Mouse (Mus musculus): ENCODE data around the gene 9930022D16Rik. TPM values are rescaled to one million over a fixed set of nuclear protein-coding genes. Genes with fewer than 3 reads are reported as not detected.

The 9930022D16Rik gene
- polyA plus RNA-seq, 1 experiment, result not detected

DNA sequence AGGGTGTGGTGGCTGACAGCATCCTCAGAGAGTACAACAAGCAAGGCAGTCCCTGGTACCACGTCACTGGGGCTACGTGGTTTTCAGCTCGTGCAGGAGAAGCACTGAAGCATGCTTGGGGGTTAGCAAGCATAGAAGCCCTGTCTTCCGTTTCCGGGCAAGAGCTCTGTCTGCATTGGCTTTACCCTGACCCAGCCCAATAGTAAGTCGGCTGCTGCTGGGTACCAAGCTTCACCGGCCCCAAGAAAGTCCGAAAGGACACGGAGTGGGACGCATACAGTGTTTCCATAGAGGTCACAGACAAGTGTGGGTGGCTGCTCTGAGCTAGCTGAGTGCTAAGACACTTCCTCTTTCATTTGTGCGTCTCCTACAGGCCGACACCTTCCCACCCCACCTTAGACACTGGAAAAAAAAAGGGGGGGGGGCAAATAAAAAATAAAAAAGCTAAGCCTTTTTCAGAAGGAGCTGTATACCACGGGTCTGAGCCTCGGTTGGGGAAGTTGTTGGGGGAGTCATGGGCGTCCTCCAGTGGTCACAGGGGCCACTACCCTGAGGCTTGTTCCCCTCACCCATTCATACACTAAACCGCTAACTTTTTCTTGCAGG is 6.3 kb downstream of the 9930022D16Rik start:
- under 1% methylated on average over 16 of the region's 16 CpGs for WGBS
- Histone ChIP-seq H3K27ac (ENCODE audit: control insufficient read depth, insufficient read depth, low read depth, low read length, poor library complexity) (peak overlapping the region; percentile 67), H3K4me3 (replicated peaks; ENCODE audit: control insufficient read depth, low read depth, low read length) (peak overlapping the region; percentile 41), H3K4me1 (ENCODE audit: control insufficient read depth, insufficient read depth, low read length) (peaks cover 3% of the 10 kb centered on the region; the same call in 1 of the 2 replicates)
- peak; percentile 23; the same call in 1 of the 2 replicates for TF ChIP-seq CTCF (IDR thresholded peaks at IDR 0.05; ENCODE audit: control insufficient read depth, insufficient read depth, low read length)
- TF ChIP-seq POLR2A (IDR thresholded peaks at IDR 0.05; ENCODE audit: borderline replicate concordance, control insufficient read depth, low read depth, low read length), result no peak

GRCm38 (mm10) chr11:109420567-109420962 is 6.8 kb downstream of the 9930022D16Rik start:
- TF ChIP-seq POLR2A (IDR thresholded peaks at IDR 0.05; ENCODE audit: borderline replicate concordance, control insufficient read depth, low read depth, low read length) (no peak), CTCF (IDR thresholded peaks at IDR 0.05; ENCODE audit: control insufficient read depth, insufficient read depth, low read length) (no peak)
- 12% methylated on average over 14 of the region's 14 CpGs for WGBS
- H3K4me1 ChIP-seq (ENCODE audit: control insufficient read depth, insufficient read depth, low read length), result peaks cover 3% of the 10 kb centered on the region; the same call in 1 of the 2 replicates
- no peak overlapping the region for H3K4me3 ChIP-seq (replicated peaks; ENCODE audit: control insufficient read depth, low read depth, low read length)
- peak overlapping the region; percentile 67; the same call in 1 of the 2 replicates for H3K27ac ChIP-seq (ENCODE audit: control insufficient read depth, insufficient read depth, low read depth, low read length, poor library complexity)

GRCm38 (mm10) chr11:109421205-109421604 is 7.5 kb downstream of the 9930022D16Rik start:
- peaks cover 3% of the 10 kb centered on the region; the same call in 1 of the 2 replicates for H3K4me1 ChIP-seq (ENCODE audit: control insufficient read depth, insufficient read depth, low read length)
- H3K27ac ChIP-seq (ENCODE audit: control insufficient read depth, insufficient read depth, low read depth, low read length, poor library complexity), result no peak overlapping the region
- WGBS, result 44% methylated on average over 5 of the region's 5 CpGs
- H3K4me3 ChIP-seq (replicated peaks; ENCODE audit: control insufficient read depth, low read depth, low read length), result no peak overlapping the region
- TF ChIP-seq CTCF (IDR thresholded peaks at IDR 0.05; ENCODE audit: control insufficient read depth, insufficient read depth, low read length) (no peak), POLR2A (IDR thresholded peaks at IDR 0.05; ENCODE audit: borderline replicate concordance, control insufficient read depth, low read depth, low read length) (no peak)

GRCm38 (mm10) chr11:109422263-109422662 is 8.5 kb downstream of the 9930022D16Rik start:
- WGBS, result 94% methylated on average over 4 of the region's 4 CpGs
- Histone ChIP-seq H3K27ac (ENCODE audit: control insufficient read depth, insufficient read depth, low read depth, low read length, poor library complexity) (no peak overlapping the region), H3K4me1 (ENCODE audit: control insufficient read depth, insufficient read depth, low read length) (no peaks in the 10 kb centered on the region; the same call in 1 of the 2 replicates), H3K4me3 (replicated peaks; ENCODE audit: control insufficient read depth, low read depth, low read length) (no peak overlapping the region)
- TF ChIP-seq POLR2A (IDR thresholded peaks at IDR 0.05; ENCODE audit: borderline replicate concordance, control insufficient read depth, low read depth, low read length), result no peak
- TF ChIP-seq CTCF (IDR thresholded peaks at IDR 0.05; ENCODE audit: control insufficient read depth, insufficient read depth, low read length), result no peak

- 59% methylated on average over 1 of the region's 1 CpGs for WGBS
- Histone ChIP-seq H3K4me3 (replicated peaks; ENCODE audit: control insufficient read depth, low read depth, low read length) (no peak overlapping the region), H3K4me1 (ENCODE audit: control insufficient read depth, insufficient read depth, low read length) (no peaks in the 10 kb centered on the region; the same call in 1 of the 2 replicates), H3K27ac (ENCODE audit: control insufficient read depth, insufficient read depth, low read depth, low read length, poor library complexity) (no peak overlapping the region)
- TF ChIP-seq POLR2A (IDR thresholded peaks at IDR 0.05; ENCODE audit: borderline replicate concordance, control insufficient read depth, low read depth, low read length) (no peak), CTCF (IDR thresholded peaks at IDR 0.05; ENCODE audit: control insufficient read depth, insufficient read depth, low read length) (no peak)
Measured at GRCm38 (mm10) chr11:109423294-109423693, 9.6 kb downstream of the 9930022D16Rik start.

DNA sequence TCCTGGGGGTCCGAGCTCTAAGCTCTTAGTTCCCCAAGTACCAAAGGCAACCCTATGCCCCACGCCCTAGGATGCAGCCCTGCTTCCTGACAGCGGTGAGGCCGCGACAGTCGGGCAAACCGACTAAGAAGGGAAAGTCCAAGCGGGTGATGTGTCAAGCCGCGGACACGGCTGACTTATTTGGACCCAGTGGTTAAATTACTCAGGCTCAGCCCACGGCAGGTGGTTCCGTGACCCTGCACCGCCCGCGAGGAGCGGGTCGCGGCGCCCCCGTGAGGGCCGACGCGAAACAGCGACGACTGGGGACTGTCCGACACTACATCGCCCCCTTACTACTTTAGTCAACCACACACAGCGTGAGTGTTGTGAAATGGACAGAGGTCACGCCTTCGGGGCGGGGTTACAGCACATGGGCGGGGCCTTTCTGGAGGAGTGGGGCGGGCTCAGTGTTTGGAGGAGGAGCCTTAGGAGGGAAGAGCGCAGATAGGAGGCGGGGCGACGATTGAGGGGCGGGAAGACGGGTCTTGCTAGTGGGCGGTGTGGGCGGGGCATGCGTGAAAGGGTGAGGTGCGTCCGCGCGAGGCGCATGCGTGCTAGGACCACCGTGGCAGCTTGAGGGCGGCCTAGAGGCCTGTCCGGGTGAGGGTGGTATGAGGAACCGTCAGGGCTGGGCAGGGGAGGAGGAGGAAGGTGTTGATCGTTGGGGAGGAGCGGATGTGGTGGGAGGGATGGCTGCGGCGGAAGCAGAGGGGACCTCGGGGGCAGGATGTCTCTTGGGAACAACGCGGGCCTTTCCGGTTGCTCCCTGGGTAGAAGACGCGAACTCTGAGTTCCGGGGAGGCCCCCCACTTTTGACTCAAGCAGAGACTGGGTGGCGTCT is 11.9 kb downstream of the 9930022D16Rik start, which contains the start of gene Amz2:
Gene Amz2, plus strand, starts transcription at position 555 of the 880 bp plus-strand sequence.
- Histone ChIP-seq H3K4me1 (ENCODE audit: control insufficient read depth, insufficient read depth, low read length) (no peaks in the 10 kb centered on the region; the same call in 1 of the 2 replicates), H3K4me3 (replicated peaks; ENCODE audit: control insufficient read depth, low read depth, low read length) (peak within 1 kb of the TSS; percentile 73), H3K27ac (ENCODE audit: control insufficient read depth, insufficient read depth, low read depth, low read length, poor library complexity) (peak within 1 kb of the TSS; percentile 77)
- TF ChIP-seq CTCF (IDR thresholded peaks at IDR 0.05; ENCODE audit: control insufficient read depth, insufficient read depth, low read length) (peak; percentile 70), POLR2A (IDR thresholded peaks at IDR 0.05; ENCODE audit: borderline replicate concordance, control insufficient read depth, low read depth, low read length) (peak; percentile 74)
- under 1% methylated on average over 65 of the region's 65 CpGs for WGBS

DNA sequence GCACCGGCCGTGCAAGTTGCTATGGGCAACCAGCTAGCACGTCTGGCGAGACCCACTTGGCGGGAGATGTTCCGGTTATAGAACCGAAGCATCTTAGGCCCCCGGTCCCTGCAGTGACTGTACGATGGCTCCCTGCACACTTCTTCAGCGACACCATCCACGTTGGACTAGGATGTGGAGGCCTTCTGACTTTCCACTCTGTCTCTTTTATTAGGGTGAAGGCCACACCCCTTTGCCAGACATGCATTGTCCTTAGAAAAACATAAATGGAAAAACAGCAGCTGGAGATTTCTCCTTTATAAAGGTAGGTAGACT is 12.5 kb downstream of the 9930022D16Rik start:
- TF ChIP-seq POLR2A (IDR thresholded peaks at IDR 0.05; ENCODE audit: borderline replicate concordance, control insufficient read depth, low read depth, low read length), result no peak
- TF ChIP-seq CTCF (IDR thresholded peaks at IDR 0.05; ENCODE audit: control insufficient read depth, insufficient read depth, low read length), result no peak
- 0% methylated on average over 11 of the region's 11 CpGs for WGBS
- Histone ChIP-seq H3K27ac (ENCODE audit: control insufficient read depth, insufficient read depth, low read depth, low read length, poor library complexity) (peak overlapping the region; percentile 77), H3K4me3 (replicated peaks; ENCODE audit: control insufficient read depth, low read depth, low read length) (peak overlapping the region; percentile 71), H3K4me1 (ENCODE audit: control insufficient read depth, insufficient read depth, low read length) (no peaks in the 10 kb centered on the region; the same call in 1 of the 2 replicates)

DNA sequence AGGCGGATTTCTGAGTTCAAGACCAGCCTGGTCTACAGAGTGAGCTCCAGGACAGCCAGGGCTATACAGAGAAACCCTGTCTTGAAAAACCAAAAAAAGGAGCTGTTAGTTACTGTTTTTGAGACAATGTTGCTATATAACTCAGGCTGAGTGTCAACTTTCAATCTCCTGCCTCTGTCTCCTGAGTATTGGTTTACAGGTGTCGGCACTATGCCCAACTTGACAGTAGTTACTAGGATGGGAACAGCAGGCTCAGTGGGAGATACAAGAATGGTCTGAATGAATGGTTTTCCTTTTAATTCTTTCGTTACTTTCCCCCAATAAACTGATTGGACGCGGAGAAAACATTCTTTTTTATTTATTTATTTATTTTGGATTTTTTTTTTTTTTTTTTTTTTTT is 13.6 kb downstream of the 9930022D16Rik start:
- Histone ChIP-seq H3K4me1 (ENCODE audit: control insufficient read depth, insufficient read depth, low read length) (peaks cover 1% of the 10 kb centered on the region; the same call in 1 of the 2 replicates), H3K27ac (ENCODE audit: control insufficient read depth, insufficient read depth, low read depth, low read length, poor library complexity) (no peak overlapping the region), H3K4me3 (replicated peaks; ENCODE audit: control insufficient read depth, low read depth, low read length) (no peak overlapping the region)
- TF ChIP-seq CTCF (IDR thresholded peaks at IDR 0.05; ENCODE audit: control insufficient read depth, insufficient read depth, low read length) (no peak), POLR2A (IDR thresholded peaks at IDR 0.05; ENCODE audit: borderline replicate concordance, control insufficient read depth, low read depth, low read length) (no peak)
- 91% methylated on average over 5 of the region's 5 CpGs for WGBS

Measured in bone marrow, adult 2 months (tissue).